Mouse (Mus musculus): ENCODE results near the gene Sbno1.

DNA sequence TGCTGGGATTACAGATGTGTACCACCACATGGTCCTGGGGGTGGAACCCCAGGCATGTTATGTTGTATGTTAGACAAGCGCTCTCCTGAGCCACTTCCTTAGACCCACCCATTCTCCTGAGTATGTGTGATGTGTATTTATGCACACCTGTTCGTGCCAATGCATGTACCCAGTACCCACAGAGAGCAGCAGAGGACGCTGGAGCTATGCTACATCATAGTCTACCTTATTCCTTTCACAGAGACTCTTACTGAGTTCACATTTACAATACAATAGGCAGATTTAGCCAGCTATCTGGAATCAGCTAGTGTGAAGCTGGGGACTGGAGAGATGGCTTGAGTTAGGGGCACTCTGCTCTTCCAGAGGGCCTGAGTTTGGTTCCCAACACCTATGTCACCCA lies 69.1 kb downstream of the Sbno1 start:
- TF ChIP-seq CTCF (IDR thresholded peaks at IDR 0.05; ENCODE audit: low read depth, low read length) (no peak), POLR2A (IDR thresholded peaks at IDR 0.05; ENCODE audit: insufficient read depth, low read length) (no peak)
